Mouse (Mus musculus) cerebellum, adult 2 months (tissue): ENCODE data around the gene Lemd2. TPM values are rescaled to one million over a fixed set of nuclear protein-coding genes. Genes with fewer than 3 reads are reported as not detected.

Source experiments
- DNase-seq, 2 experiments: peaks; one replicate each; pipeline ENCODE4 v3.0.0; 2021
- H3K27ac ChIP-seq: fragments of 200-500 bp; 2 replicates; pipeline ENCODE4 v1.5.1; 2012; ENCODE audit warnings: low read length, control low read depth, inconsistent platforms; ENCODE audit not compliant: insufficient read depth
- H3K27me3 ChIP-seq: fragments of 200-500 bp; 2 replicates; pipeline ENCODE4 v1.6.1; 2012; ENCODE audit warnings: inconsistent platforms, mild to moderate bottlenecking, low read length, moderate library complexity; ENCODE audit not compliant: control insufficient read depth, insufficient read depth
- H3K4me1 ChIP-seq: fragments of 200-500 bp; 2 replicates; pipeline ENCODE4 v1.6.1; 2011; ENCODE audit warnings: low read length; ENCODE audit not compliant: control insufficient read depth, insufficient read depth
- H3K4me3 ChIP-seq: fragments of 200-500 bp; replicated peaks from 2 replicates; pipeline ENCODE3; 2011; ENCODE audit warnings: mild to moderate bottlenecking, low read depth, low read length, control low read depth; ENCODE audit not compliant: insufficient read depth
- CTCF ChIP-seq: fragments of 200-500 bp; IDR thresholded peaks from 2 replicates; pipeline ENCODE4 v1.5.1; 2011; ENCODE audit warnings: low read depth, mild to moderate bottlenecking, control low read depth, low read length, moderate library complexity, borderline replicate concordance; ENCODE audit not compliant: insufficient read depth
- POLR2A ChIP-seq: fragments of 200-500 bp; IDR thresholded peaks from 2 replicates; pipeline ENCODE4 v1.6.1; 2011; ENCODE audit warnings: low read length, control low read depth, borderline replicate concordance; ENCODE audit not compliant: insufficient read depth
- WGBS: fragments of 180-500 bp; shearing (Covaris S2); methylation state at CpG from one replicate; pipeline ENCODE4 v1.1.7; 2018; 5-methylcytosine and 5-hydroxymethylcytosine counted together
- polyA plus RNA-seq: library from polyadenylated mRNA; depleted of rRNA; stranded (reverse); fragments of >200 nt; gene quantifications from 2 replicates; pipeline ENCODE4 v1.2.3, GENCODE M21; 2012; rRNA removed

Lemd2 gene
- polyA plus RNA-seq, 1 experiment = 76.4 TPM

- DNase-seq = no peak
- TF ChIP-seq CTCF = no peak
- no peak for TF ChIP-seq POLR2A
- Histone ChIP-seq H3K27me3 (no peaks in the 10 kb centered on the region), H3K4me1 (peaks cover 7% of the 10 kb centered on the region), H3K27ac (no peak overlapping the region), H3K4me3 (no peak overlapping the region)
- WGBS = 49% methylated on average over 8 of the region's 8 CpGs
Observed at GRCm38 (mm10) chr17:27146323-27146923, 57.8 kb downstream of the Lemd2 start.

DNA sequence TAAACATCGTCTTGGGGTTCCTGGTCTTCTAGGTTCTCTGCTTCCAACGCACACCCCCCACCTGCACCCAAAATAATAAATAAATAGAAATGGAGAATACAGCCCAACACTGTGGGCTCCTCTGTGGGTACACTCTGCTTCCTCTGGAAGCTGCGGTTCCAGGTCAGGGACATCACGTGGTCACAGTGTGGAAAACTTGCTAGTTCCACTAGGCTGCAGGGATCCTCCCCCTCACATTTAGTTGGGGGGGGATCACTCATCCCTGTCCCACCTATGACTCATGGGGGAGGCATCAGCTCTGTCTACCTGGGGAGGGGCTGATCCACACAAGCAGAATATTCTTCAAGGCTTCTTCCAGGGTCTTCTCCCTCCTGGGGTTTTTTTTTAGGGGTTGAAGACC lies 60.1 kb downstream of the Lemd2 start:
- Histone ChIP-seq H3K27me3 (no peaks in the 10 kb centered on the region), H3K27ac (no peak overlapping the region), H3K4me3 (no peak overlapping the region), H3K4me1 (no peaks in the 10 kb centered on the region)
- no peak for DNase-seq
- TF ChIP-seq CTCF (no peak), POLR2A (no peak)
- 91% methylated on average over 4 of the region's 4 CpGs for WGBS

DNA sequence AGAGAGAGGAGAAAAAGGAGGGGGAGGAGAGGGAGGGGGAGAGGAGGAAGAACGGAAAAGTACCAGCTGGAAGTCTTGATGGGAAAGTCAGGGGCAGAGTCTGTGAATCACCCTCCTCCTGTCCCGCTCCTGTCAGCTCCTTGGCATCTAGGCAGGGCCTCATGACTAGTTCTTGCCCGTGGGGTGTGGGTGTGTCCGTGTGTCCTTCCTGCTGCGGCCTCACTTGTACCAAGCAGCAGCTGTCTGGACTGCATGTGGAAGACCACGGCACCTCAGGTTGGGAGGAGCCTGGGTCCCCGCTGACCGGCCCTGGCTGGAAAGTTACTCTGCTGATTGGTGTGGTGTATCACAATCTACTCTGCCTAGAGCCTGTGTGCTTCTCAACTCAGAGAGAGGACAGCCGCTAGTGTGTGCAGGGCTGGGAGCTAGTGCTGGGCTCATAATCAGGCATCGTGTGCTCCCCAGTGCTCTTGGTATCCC lies 62.3 kb downstream of the Lemd2 start:
- TF ChIP-seq CTCF = no peak
- no peak for TF ChIP-seq POLR2A
- Histone ChIP-seq H3K27me3 (no peaks in the 10 kb centered on the region), H3K4me3 (no peak overlapping the region), H3K4me1 (no peaks in the 10 kb centered on the region; the same call in 1 of the 2 replicates), H3K27ac (no peak overlapping the region)
- no peak for DNase-seq
- WGBS = 59% methylated on average over 10 of the region's 10 CpGs

GRCm38 (mm10) chr17:27140262-27140661 lies 64.0 kb downstream of the Lemd2 start:
- no peaks in the 10 kb centered on the region for H3K27me3 ChIP-seq
- H3K4me1 ChIP-seq = no peaks in the 10 kb centered on the region; the same call in 1 of the 2 replicates
- TF ChIP-seq POLR2A (no peak), CTCF (no peak)
- WGBS = 78% methylated on average over 9 of the region's 9 CpGs
- no peak for DNase-seq
- H3K27ac ChIP-seq = no peak overlapping the region
- H3K4me3 ChIP-seq = no peak overlapping the region

Other genes with a start within 250 kb of the Lemd2 start
- gene Zbtb9, start 231.3 kb downstream of the Lemd2 start, polyA plus RNA-seq = 13.9 and 14.7 TPM in 2 replicates
- gene Bak1, start 175.5 kb downstream of the Lemd2 start, polyA plus RNA-seq = 19.0 and 19.9 TPM in 2 replicates
- 6.5 and 7.6 TPM in 2 replicates for gene Itpr3, start 147.2 kb downstream of the Lemd2 start, polyA plus RNA-seq
- 316 and 330 TPM in 2 replicates for gene Uqcc2, start 70.6 kb downstream of the Lemd2 start, polyA plus RNA-seq
- 0.76 and 1.4 TPM in 2 replicates for gene Ip6k3, start 36.7 kb downstream of the Lemd2 start, polyA plus RNA-seq